Mouse (Mus musculus): ENCODE measurements around the gene Tmem248.
A peak's percentile ranks its signal among the peaks of the same experiment; 100 is the strongest.

Tmem248 gene

DNA sequence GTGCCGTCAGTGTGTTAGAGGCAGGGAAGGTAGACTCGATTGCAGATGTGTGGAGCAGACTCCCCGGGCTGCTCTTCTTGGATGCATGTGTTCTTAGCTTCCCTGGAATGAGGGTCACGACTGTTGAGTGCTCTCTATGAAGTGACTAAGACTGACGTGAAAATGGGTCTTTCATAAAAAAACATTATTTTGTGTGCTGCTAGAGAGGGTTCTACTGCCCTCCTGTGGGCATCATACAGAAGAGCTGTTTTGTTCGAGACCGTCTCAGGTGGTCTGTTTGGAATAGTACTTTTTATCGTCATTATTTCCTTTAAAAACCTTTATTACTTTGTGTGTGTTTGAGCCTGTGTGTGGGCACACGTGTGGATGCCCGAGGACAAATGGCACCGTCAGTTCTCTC, 46.6 kb downstream of the Tmem248 start:
- no peak for DNase-seq

DNA sequence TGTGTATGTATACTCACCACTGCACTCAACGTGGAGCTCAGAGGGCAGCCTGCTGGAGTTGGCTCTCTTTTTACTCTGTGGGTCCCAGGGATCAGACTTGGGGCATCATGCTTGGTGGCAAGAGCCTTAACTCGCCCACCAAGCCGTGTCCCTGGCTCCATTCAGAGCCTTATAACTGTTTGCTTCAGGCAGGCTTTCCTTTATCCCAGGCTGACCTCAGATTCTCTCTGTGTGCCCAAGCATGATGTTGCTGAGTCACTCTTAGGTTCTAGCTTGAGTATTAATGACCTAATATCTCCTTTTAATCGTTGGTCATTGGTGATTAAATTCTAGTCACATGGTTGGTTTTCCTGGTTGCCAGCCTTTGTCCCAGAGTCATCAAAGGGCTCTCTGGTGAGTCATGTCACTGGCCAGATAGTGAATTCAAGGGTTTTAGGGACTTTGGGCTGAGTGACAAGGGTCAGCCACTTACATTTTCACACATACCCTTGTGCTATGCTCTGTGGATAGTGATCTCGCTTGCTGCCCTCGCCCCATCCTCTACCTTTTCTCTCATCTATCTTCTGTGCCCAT, 47.6 kb downstream of the Tmem248 start:
- DNase-seq = no peak

DNA sequence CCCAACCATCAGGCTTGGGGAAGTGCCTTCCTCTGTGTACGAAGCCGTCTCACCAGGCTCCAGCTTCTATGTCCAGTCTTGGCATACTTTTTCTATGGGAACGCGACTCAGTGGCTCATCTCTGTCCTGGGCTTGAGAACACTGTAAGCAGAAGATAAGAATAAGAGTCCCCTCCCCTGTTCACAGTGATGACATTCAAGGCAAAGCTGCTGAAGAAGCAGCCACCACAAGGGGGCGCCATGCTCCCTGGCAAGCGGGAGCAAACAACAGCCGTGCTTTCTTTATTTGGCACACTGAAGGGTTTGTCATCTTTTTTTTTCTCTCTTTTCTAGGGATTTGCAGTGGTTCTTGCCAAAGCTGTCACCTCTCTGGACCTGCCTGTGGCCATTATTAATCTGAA, 49.8 kb downstream of the Tmem248 start:
- peak in 1 of 2 experiments; percentile 24 for DNase-seq

DNA sequence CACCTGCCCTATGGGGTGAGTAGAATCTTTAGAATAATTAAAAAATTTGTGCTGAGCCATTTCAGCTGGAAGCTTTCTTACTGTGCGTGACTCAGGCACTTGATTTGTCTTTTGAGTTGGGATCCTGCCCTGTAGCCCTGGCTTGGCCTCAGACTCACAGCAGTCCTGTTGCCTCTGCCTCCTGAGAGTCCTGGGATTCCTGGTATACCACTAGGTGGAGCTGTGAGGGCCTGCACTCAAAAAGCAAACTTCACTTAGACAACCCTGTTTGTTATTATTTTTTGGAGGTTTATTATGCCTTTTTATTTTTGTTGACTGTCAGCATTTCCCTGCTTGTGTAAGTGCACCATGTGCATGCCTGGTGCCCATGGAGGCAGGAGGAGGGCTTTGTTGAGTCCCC, 50.4 kb downstream of the Tmem248 start:
- DNase-seq = peak in 1 of 2 experiments; percentile 41

DNA sequence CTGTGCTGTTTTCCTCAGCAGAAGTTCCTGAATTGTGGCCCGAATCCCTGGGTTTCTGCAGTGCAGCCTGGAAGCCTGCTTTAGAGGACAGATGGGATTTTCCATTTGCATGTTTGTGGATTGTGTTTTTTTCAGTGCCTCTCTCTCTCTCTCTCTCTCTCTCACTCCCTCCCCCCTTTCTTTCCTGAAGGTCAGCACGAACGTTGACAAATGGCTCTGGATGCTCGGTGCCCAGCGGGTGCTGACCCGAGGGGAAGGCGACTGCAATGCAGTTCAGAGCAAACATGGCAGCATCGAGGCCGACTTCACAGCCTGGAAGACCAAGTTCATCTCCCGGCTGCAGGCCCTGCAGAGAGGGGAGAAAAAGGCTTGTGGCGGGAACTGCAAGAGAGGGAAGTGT, 52.1 kb downstream of the Tmem248 start:
- DNase-seq = no peak

DNA sequence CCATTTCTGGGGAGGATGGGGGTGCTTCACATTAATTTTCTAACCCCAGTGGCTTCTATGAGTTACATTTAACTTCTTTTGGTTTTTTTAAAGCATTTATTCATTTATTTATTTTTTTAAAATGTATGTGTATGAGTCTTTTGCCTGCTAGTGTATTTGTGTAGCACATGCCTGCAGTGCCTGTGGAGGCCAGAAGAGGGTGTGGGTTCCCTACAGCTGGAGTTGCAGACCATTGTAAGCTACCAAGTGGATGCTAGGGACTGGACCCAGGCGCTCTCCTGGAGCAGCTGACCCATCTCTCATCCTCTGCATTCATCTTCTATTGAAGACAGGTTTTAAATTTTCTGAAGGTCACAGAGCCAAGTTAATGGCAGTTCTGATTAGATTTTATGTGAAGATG, 55.5 kb downstream of the Tmem248 start:
- no peak for DNase-seq

DNA sequence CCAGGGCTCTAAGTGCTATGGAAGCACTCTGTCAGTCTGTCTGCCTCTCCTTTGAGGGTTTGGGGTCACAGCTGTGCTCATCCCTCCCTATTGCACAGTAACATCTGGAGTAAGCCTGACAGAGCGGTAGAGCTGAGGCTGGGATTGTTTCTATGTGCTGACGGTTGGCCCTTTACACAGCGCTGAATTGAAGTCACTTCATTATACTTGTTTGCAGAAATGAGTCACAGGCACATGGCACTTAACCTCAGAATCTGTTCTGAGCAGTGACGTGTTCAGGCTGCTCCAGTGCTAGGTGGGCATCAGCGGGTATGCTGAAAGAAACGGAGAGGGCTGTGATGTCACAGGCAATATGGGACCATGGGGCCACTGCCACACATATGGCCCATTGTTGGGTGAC, 56.2 kb downstream of the Tmem248 start:
- DNase-seq = no peak

DNA sequence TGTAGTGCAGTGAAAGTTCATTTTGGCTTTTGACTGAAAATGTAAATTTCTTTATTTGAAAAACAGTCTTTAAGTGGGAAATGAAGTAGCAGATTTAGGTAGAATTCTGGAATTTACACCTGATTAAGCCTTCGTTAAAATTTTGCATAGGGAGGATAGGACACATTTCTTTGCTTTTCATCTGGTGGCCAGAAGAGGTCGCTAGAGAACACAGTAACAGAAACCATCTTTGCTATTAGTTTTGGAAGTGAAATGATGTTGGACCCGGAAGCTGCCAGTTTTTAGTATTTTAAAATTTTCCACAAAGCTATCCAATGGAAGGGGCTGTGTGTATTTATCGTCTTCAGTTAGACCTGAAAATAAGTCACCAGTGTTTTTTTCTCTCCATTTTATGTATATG, 58.6 kb downstream of the Tmem248 start:
- DNase-seq = peak in 1 of 2 experiments; percentile 54

DNA sequence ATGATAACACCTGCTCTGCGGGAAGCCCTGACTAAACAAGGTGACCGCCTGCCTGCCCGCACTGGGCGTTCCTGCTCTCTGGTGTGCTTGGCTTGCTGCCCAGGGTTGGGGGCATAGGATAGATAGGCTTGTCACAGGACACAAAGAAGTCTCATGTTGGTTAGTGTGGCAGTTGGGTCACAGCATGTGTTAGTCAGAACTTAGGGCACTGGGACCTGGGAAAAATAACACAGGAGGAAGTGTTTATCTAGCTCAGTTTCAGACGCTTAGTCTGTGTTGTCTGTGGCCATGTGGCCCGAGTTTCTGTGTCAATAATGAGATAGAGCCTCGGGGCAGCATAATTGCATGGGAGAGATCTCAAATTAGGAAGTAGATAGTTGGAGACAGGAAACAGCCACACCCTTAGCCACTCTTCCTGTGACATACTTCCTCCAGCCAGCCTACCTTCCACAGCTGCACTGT, 61.2 kb downstream of the Tmem248 start:
- DNase-seq = no peak

DNA sequence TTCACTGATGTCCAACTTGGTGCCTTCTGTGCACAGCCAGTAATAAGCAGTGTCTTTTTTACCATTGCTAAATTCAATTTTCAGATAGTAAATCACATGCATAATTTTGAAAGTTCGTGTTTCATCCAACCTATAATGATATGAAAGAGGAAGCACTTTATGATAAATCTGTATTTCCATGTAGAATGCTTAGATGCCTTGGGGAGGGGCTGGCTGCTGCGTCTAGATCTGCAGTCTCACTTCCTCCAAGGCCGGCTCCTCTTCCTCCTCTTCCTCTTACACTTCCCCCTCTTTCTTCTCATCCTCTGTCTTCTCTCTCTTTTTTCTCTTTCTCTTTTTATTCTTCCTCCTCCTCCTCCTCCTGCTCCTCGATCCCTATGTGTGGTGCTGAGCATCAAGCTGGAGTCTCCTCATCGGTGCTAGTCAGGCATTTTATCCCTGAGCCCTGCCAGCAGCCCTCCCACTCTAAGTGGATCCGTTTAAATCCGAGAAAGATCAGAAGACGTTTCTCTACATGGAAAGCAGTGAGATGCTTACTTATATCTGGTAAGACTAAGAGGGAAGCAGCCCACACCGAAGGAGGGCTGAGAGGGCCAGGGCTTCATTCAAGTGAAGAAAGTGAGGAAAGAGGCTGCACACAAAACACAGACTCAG, 66.3 kb downstream of the Tmem248 start:
- no peak for DNase-seq

DNA sequence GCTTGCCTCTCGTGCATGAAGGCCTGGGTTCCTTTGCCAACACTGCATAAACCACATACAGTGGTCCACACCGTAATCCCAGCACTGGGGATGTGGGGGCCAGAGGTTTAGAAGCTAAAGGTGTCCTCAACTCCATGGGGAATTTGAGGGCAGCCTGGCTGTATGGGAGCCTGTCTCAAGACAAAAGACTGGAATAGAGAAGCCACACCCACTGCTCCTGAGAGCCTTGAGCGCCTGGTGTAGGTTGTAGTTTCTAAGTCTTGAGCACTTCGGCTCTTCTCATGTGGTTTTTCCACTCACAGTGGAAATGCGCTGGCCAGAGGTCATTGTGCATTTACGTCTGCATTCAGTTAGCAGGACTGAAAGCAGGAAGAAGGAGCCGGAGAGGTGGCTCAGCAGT, 71.2 kb downstream of the Tmem248 start:
- DNase-seq = no peak

DNA sequence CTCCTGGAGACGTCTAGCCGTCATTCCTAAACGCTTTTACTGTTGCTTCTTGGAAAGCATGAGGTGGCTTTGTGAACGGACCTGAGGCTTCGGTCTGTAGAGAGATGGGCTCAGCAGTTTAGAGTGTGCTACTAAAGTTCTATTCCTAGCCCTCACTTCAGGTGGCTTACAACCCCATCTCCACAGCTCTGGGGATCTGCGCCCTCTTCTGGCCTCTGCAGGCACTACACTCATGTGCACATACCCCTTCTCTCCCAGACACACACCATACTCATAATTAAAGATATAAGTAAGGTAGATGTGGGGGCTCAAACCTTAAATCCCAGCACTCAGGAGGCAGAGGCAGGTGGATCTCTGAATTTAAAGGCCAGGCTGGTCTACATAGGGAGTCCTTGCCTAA, 73.4 kb downstream of the Tmem248 start:
- no peak for DNase-seq

DNA sequence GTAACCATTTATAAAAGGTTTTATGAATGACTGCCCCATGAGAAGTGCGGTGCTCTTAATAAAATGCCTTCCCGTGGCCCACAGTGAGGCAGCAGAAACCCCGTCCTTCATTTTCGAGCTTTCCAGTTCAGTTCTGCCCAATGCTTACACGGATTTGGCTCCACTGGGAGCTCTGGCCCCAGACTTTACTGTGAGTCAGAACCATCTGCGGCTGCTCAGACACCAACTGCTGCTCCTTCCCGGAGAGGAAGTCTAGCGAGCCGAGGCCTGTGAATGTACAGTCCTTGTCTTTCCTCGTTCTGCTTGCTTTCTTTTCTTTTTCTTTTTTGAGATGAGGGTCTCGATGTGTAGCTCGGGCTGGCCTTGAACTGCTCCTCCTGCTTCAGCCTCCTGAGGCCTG, 73.9 kb downstream of the Tmem248 start:
- no peak for DNase-seq

DNA sequence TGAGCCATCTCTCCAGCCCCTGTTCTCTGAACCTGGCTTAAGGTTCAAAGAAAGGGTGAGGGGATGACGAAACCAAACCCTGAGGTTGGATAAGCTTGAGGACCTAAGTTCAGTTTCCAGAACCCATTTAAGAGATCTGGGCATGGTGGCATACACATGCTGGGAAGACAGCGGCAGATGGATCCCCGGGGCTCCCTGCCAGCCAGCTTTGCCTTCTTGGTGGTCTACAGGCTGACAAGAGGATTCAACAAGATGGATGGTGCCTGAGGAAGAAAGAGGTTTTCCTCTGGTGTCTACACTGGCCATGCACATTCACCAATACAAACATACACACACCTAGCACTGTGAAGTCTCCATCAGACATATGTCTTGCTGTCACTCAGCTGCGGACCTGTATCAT, 76.1 kb downstream of the Tmem248 start:
- DNase-seq = no peak
